Mouse (Mus musculus) G1E (cell line): Measurements from ENCODE around the gene Inafm2. TPM values are rescaled to one million over a fixed set of nuclear protein-coding genes. Genes with fewer than 3 reads are reported as not detected.
A peak's percentile ranks its signal among the peaks of the same experiment; 100 is the strongest.

Experiments used
- ATAC-seq: 2 replicates; pipeline ENCODE4 v1.8.0; 2016; ENCODE audit warnings: mild to moderate bottlenecking; ENCODE audit not compliant: insufficient number of reproducible peaks, poor library complexity, low FRiP score, severe bottlenecking; ENCODE audit errors: extremely low read depth
- DNase-seq: peaks from one replicate; pipeline ENCODE4 v3.0.0; 2012; ENCODE audit warnings: low spot score
- H3K27me3 ChIP-seq: 2 replicates; pipeline ENCODE4 v1.6.1; 2012; ENCODE audit warnings: mild to moderate bottlenecking, low read length, inconsistent platforms; ENCODE audit not compliant: insufficient read depth
- H3K36me3 ChIP-seq: replicated peaks from 2 replicates; pipeline ENCODE3; 2012; ENCODE audit warnings: mild to moderate bottlenecking, inconsistent platforms
- H3K4me1 ChIP-seq: 2 replicates; pipeline ENCODE4 v1.6.1; 2012; ENCODE audit warnings: low read depth, low read length, inconsistent platforms, mixed read lengths; ENCODE audit not compliant: insufficient read depth
- H3K4me3 ChIP-seq: 2 replicates; pipeline ENCODE4 v1.5.1; 2012; ENCODE audit warnings: low read depth, mild to moderate bottlenecking, inconsistent platforms, low read length, moderate library complexity, mixed read lengths
- H3K9me3 ChIP-seq: replicated peaks from 2 replicates; pipeline ENCODE4 v1.6.1; 2012; ENCODE audit warnings: inconsistent platforms
- CTCF ChIP-seq: IDR thresholded peaks from 2 replicates; pipeline ENCODE4 v1.5.1; 2012; ENCODE audit warnings: low read depth, low read length, inconsistent platforms, mixed read lengths
- GATA1 ChIP-seq: IDR thresholded peaks from 2 replicates; pipeline ENCODE4 v1.6.1; 2012; ENCODE audit warnings: borderline replicate concordance, low read length, inconsistent platforms, mixed read lengths
- GATA2 ChIP-seq: IDR thresholded peaks from 2 replicates; pipeline ENCODE4 v1.6.1; 2012; ENCODE audit warnings: low read depth, low read length, inconsistent platforms, borderline replicate concordance
- POLR2AphosphoS5 ChIP-seq: IDR thresholded peaks from 2 replicates; pipeline ENCODE4 v1.6.1; 2012; ENCODE audit warnings: low read depth, low read length, inconsistent platforms; ENCODE audit not compliant: insufficient replicate concordance
- TAL1 ChIP-seq: conservative IDR thresholded peaks from 2 replicates; pipeline ENCODE4 v1.6.1; 2012; ENCODE audit warnings: low read depth, low read length, inconsistent platforms, mixed read lengths
- polyA plus RNA-seq: library from polyadenylated mRNA; stranded (reverse); fragments of >175 nt; gene quantifications from 2 replicates; pipeline ENCODE4 v1.2.3, GENCODE M21; 2012
- total RNA-seq, 2 experiments: library from RNA; stranded (forward) in 1 of 2; stranded (reverse) in 1 of 2; fragments of 200-1000 nt in 1 of 2; fragments of >200 nt in 1 of 2; fragmentation: Nextera tagmentation in 1 of 2; gene quantifications; 2 replicates each; pipeline ENCODE4 v1.2.3; 2014 to 2017

Inafm2 gene
- total and polyA plus RNA-seq, 3 experiments: 14.8 to 24.8 (median 21.0) TPM

DNA sequence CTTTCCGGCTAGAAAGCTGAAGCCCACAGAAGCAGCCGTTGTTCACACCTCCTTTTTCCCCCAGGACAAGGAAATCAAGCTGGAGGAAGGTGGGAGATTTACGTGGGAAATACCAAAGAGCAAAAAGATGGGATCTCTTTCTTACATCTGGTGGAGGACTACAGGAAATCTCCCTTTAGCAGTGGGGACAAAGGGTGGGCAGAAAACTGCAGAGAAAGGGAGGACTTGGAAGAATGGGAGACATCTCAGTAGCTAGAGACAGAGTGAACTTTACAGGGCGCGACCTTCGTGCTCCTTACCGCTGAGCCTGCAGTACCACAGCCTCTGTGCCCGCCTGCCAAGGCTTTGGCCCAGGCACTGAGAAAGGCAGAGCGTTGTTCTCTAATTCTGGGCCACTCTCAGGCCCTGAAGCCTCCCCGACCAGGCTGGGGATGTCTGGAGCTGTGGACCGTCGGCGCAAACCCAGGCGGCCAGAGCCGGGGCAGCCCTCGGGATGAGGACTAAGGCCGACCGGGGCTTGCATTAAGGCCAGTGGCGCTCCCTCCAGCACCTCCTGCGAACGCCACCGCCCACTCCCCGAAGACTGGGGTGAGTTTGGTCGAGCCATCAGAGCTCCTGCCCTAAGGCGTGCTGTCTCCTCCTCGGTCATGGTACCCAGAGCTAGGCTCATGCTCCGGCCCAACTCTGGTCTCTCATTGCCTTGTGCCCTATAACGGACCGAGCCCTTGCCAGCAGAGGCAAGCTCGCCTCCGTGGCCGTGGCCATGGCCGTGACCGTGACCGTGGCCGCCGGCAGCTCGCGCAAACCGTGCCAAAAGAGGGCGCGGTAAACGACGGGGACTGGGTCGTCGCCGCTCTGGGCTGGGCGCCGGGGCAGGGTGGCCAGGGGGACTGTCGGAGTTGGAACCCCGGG lies 43.3 kb upstream of the Inafm2 start:
- Histone ChIP-seq H3K4me3 (peak overlapping the region; percentile 51; the same call in 1 of the 2 replicates), H3K27me3 (peaks cover 71% of the 10 kb centered on the region), H3K4me1 (peaks cover 22% of the 10 kb centered on the region), H3K36me3 (peaks cover 7% of the 10 kb centered on the region), H3K9me3 (peaks cover 16% of the 10 kb centered on the region)
- no peak for TF ChIP-seq GATA2
- no peak for TF ChIP-seq CTCF
- TF ChIP-seq TAL1: no peak
- no peak for TF ChIP-seq GATA1
- no peak for TF ChIP-seq POLR2AphosphoS5
- DNase-seq (no peak), ATAC-seq (no peak)

DNA sequence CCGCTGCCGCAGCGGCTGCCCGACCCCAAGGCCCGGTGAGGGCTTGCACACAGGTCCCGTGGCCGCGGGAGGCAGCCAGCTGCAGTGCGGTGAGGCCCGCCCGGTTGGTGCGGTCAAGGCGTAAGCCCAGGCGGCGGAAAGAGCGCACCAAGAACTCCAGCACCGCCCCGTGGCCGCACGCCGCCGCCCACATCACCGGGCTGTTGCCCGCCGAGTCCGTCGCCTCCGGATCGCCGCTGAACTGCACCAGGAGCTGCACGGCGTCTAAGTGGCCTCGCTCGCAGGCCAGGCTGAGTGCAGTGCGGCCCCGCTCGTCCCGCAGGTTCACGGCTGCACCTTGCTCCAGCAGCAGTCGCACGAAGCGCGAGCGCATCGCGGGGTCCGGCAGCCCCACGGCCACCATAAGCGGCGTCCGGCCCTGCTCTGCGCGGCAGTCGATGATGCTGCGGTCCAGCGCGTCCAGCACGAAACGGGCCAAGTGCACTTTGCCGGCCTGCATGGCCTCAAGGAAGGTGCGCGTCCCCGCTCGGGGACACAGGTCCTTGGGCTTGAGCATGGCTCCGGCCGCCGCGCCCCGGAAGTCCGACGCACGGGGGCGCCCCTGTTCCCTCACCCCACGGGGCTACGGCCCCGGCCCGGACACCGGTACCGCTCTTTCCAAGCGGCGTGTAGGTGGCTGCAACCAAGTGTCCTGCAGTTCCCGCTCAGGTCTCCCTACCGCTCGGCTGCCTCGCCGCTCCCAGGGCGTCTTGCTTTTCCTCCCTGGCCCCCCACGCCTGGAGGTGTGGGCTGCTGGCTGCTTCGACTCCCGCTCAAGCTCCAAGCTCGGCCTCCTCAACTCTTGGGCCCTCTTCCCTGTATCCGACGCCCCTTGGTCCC lies 42.4 kb upstream of the Inafm2 start:
- ATAC-seq (no peak), DNase-seq (no peak)
- peaks cover 22% of the 10 kb centered on the region for H3K4me1 ChIP-seq
- H3K27me3 ChIP-seq: peaks cover 79% of the 10 kb centered on the region
- H3K36me3 ChIP-seq: peaks cover under 1% of the 10 kb centered on the region
- no peak for TF ChIP-seq POLR2AphosphoS5
- TF ChIP-seq GATA2: no peak
- TF ChIP-seq GATA1: no peak
- TF ChIP-seq TAL1: no peak
- TF ChIP-seq CTCF: no peak
- H3K9me3 ChIP-seq: peaks cover 16% of the 10 kb centered on the region
- H3K4me3 ChIP-seq: peak overlapping the region; percentile 51; the same call in 1 of the 2 replicates

DNA sequence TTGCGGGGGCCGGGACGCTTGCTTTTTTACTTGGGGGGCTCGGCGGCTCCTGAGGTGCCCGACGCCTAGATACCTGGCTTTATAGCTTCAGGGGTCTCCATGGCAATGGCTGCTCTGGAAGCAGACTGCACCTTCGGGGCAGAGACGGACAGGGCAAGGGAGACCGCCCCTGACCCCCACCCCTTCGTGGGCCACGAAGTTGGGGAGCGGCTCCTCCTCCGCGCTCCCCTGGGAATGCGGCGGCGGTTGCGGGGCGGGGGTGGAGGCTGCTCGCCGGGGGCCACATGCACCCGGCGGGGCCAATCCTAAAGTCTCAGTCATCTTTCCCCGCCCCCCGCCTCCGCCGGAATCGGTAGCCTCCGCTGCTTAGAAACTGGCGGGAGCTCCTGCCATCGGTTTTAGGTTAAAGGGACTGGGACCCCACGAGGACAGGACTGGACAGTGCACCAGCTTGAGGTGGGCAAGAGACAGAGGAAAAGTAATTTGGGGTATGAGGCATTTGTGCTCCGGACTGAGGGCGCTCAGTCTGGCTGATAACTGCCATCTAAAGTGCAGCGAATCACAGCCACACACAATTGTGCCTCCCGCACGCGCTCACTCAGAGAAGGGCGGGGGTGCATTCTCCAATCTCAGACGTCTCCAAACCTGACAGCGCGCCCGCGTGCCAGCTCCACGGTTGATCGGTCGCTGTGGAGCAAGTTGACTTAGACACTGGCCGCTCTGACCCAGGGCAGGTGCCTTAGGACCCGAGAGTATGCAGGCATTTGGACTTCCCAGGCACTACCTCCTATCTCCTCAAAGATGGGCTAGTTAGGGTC lies 41.4 kb upstream of the Inafm2 start, which contains the start of gene Ankrd63:
TSS of gene Ankrd63 (minus strand) at position 51 of the 818 bp plus-strand sequence.
- Histone ChIP-seq H3K4me1 (peaks cover 22% of the 10 kb centered on the region), H3K4me3 (peak within 1 kb of the TSS; percentile 51; the same call in 1 of the 2 replicates), H3K27me3 (peaks cover 89% of the 10 kb centered on the region), H3K9me3 (peaks cover 16% of the 10 kb centered on the region), H3K36me3 (no peaks in the 10 kb centered on the region)
- TF ChIP-seq GATA2: no peak
- TF ChIP-seq GATA1: no peak
- no peak for TF ChIP-seq CTCF
- no peak for TF ChIP-seq POLR2AphosphoS5
- TF ChIP-seq TAL1: no peak
- ATAC-seq: no peak
- no peak for DNase-seq

DNA sequence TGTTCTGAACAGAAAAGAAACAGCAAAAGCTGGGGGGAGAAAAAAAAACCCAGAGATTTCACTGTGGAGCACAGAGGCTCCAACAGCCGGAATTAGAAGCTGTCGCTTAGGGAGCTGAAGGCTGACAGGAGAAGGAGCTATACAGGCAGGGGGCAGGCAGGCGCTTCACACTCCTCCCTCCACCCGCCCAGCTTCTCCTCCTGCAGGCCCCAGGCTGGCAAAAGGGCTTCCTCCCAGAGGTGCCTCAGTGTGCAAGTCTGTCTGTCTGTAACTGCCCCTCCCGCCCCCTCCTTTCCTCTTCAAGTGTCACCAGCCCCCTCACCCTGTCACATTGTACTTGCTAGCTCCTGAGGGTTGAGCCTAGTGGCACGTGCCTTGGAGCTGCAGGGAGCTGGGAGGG lies 39.1 kb upstream of the Inafm2 start:
- TF ChIP-seq GATA2 (no peak), CTCF (no peak), TAL1 (no peak), POLR2AphosphoS5 (no peak), GATA1 (no peak)
- Histone ChIP-seq H3K4me1 (peaks cover 13% of the 10 kb centered on the region), H3K27me3 (peaks cover 99% of the 10 kb centered on the region), H3K4me3 (no peak overlapping the region), H3K36me3 (no peaks in the 10 kb centered on the region), H3K9me3 (peaks cover 16% of the 10 kb centered on the region)
- 0 out of 2 replicates have a peak, but pooled peaks have one; percentile 8 for ATAC-seq
- no peak for DNase-seq

DNA sequence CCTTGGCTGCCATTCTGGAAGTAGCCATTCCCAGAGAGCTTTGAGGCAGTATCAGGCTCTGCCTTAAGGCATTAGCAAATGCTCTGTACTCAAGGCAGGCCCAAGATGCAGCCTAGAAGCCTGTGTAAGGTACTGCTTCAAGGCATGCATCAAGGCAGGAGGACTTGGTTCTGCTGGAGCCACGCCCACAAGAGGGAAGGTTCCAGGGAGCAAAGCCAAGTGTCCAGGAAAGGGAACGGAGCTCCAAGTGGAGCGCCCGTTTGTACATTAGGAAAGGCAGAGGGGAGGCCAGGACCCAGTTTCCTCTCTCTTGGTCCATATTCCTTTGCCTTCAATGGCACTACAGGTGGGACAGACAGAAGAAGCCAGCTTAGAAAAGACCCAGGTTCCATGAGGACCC lies 37.1 kb upstream of the Inafm2 start:
- peaks cover 2% of the 10 kb centered on the region for H3K9me3 ChIP-seq
- no peak overlapping the region for H3K4me3 ChIP-seq
- DNase-seq (no peak), ATAC-seq (no peak)
- TF ChIP-seq POLR2AphosphoS5 (no peak), TAL1 (no peak), GATA1 (no peak), GATA2 (no peak), CTCF (no peak)
- peaks cover 2% of the 10 kb centered on the region for H3K4me1 ChIP-seq
- peaks cover 90% of the 10 kb centered on the region for H3K27me3 ChIP-seq
- no peaks in the 10 kb centered on the region for H3K36me3 ChIP-seq
